ENCODE assay signal across 15 mouse cellular contexts in genomic region chr7:29986101-29986500, GRCm38 (mm10). TPM values are rescaled to one million over a fixed set of nuclear protein-coding genes. Genes with fewer than 3 reads are reported as not detected.
DNase-seq lines count a peak whose midpoint lies in the region; ATAC-seq and TF ChIP-seq lines count a peak whose summit lies in the region.
"Had no signal": no experiment of that assay in that cellular context is flagged by ENCODE, and none has a peak within 500 bp of the region (broad histone marks: within the 10 kb centered on the region; RNA-seq: fewer than 3 reads in every experiment).

No protein-coding gene starts in this region.

- H3K27ac ChIP-seq in heart, embryonic 12.5 days (ENCODE audit: poor library complexity, severe bottlenecking), result no peak overlapping the region; the same call in 1 of the 2 replicates
- no peak overlapping the region; the same call in 1 of the 2 replicates for H3K27ac ChIP-seq in heart, adult 2 months
- H3K27ac ChIP-seq in kidney, embryonic 15.5 days, result no peak overlapping the region
- no peak overlapping the region for H3K27ac ChIP-seq in liver, embryonic 11.5 days (ENCODE audit: low read depth, low read length)
- H3K27ac ChIP-seq in stomach, postnatal 0 days (replicated peaks), result 0 out of 2 replicates have a peak overlapping the region, but pooled peaks have one; percentile 40
- H3K27ac ChIP-seq: hindbrain, embryonic 14.5 days; midbrain, embryonic 10.5 days had no signal

- ATAC-seq in heart, embryonic 12.5 days (ENCODE audit: insufficient number of reproducible peaks, low FRiP score), result no peak
- ATAC-seq in kidney, embryonic 15.5 days (replicated peaks; ENCODE audit: low FRiP score), result no peak
- no peak for ATAC-seq in liver, embryonic 11.5 days (replicated peaks; ENCODE audit: low FRiP score)
- ATAC-seq in stomach, postnatal 0 days (ENCODE audit: low FRiP score, low TSS enrichment), result no peak
- no peak for ATAC-seq in cerebellum, adult (ENCODE audit: insufficient number of reproducible peaks, low FRiP score, low TSS enrichment)
- ATAC-seq: forebrain, embryonic 16.5 days had no signal

- WGBS in heart, embryonic 12.5 days, result 75% methylated on average over 8 of the region's 8 CpGs
- WGBS in heart, adult 2 months, result 66% methylated on average over 8 of the region's 8 CpGs
- 87% methylated on average over 8 of the region's 8 CpGs for WGBS in kidney, embryonic 15.5 days
- WGBS in liver, embryonic 11.5 days, result 86% methylated on average over 8 of the region's 8 CpGs
- WGBS in stomach, postnatal 0 days, result 64% methylated on average over 8 of the region's 8 CpGs
- 78% methylated on average over 8 of the region's 8 CpGs for WGBS in lung, adult 2 months

- H3K9ac ChIP-seq in heart, embryonic 12.5 days, result no peak overlapping the region
- H3K9ac ChIP-seq in heart, adult 2 months (ENCODE audit: low read depth, low read length), result no peak overlapping the region
- no peak overlapping the region for H3K9ac ChIP-seq in kidney, embryonic 15.5 days
- H3K9ac ChIP-seq in liver, embryonic 11.5 days (ENCODE audit: low read depth, low read length), result no peak overlapping the region
- no peak overlapping the region for H3K9ac ChIP-seq in stomach, postnatal 0 days (ENCODE audit: low read length)
- H3K9ac ChIP-seq: hindbrain, embryonic 14.5 days had no signal

- TF ChIP-seq POLR2A in heart, adult 2 months (IDR thresholded peaks at IDR 0.05; ENCODE audit: insufficient read depth, low read depth, low read length), result no peak
- TF ChIP-seq POLR2A in lung, adult 2 months (IDR thresholded peaks at IDR 0.05; ENCODE audit: borderline replicate concordance, extremely low read depth, low read depth, low read length), result no peak

- H3K4me2 ChIP-seq in heart, embryonic 12.5 days, result peak overlapping the region; percentile 36
- H3K4me2 ChIP-seq in kidney, embryonic 15.5 days, result no peak overlapping the region
- peak overlapping the region; percentile 86 for H3K4me2 ChIP-seq in liver, embryonic 11.5 days
- no peak overlapping the region; the same call in 1 of the 2 replicates for H3K4me2 ChIP-seq in stomach, postnatal 0 days (replicated peaks; ENCODE audit: low read depth)
- H3K4me2 ChIP-seq: hindbrain, embryonic 14.5 days had no signal

- H3K36me3 ChIP-seq in heart, embryonic 12.5 days, result peaks cover 46% of the 10 kb centered on the region
- H3K36me3 ChIP-seq in heart, adult 2 months (ENCODE audit: control insufficient read depth, insufficient read depth, low read length), result peaks cover 15% of the 10 kb centered on the region
- peaks cover 48% of the 10 kb centered on the region for H3K36me3 ChIP-seq in kidney, embryonic 15.5 days
- peaks cover 21% of the 10 kb centered on the region for H3K36me3 ChIP-seq in liver, embryonic 11.5 days (ENCODE audit: control insufficient read depth, insufficient read depth, low read length)
- peaks cover 8% of the 10 kb centered on the region; the same call in 1 of the 2 replicates for H3K36me3 ChIP-seq in stomach, postnatal 0 days (ENCODE audit: control insufficient read depth, insufficient read depth, low read length)

- peaks cover 4% of the 10 kb centered on the region for H3K79me2 ChIP-seq in heart, adult 2 months (replicated peaks; ENCODE audit: control insufficient read depth, insufficient read depth, low read length)

- no peaks in the 10 kb centered on the region for H3K9me3 ChIP-seq in heart, embryonic 12.5 days (replicated peaks)
- H3K9me3 ChIP-seq in kidney, embryonic 15.5 days (replicated peaks), result no peaks in the 10 kb centered on the region
- no peaks in the 10 kb centered on the region for H3K9me3 ChIP-seq in liver, embryonic 11.5 days (ENCODE audit: control insufficient read depth, low read length)
- no peaks in the 10 kb centered on the region for H3K9me3 ChIP-seq in stomach, postnatal 0 days (ENCODE audit: control insufficient read depth, low read length)
- H3K9me3 ChIP-seq: G1E; midbrain, embryonic 10.5 days had no signal

- H3K4me1 ChIP-seq in heart, embryonic 12.5 days (replicated peaks), result peaks cover 31% of the 10 kb centered on the region
- peaks cover 5% of the 10 kb centered on the region for H3K4me1 ChIP-seq in heart, adult 2 months (ENCODE audit: control insufficient read depth, insufficient read depth, low read length)
- H3K4me1 ChIP-seq in kidney, embryonic 15.5 days, result peaks cover 27% of the 10 kb centered on the region
- 0 out of 2 replicates have a peak, but pooled peaks cover 5% of the 10 kb centered on the region for H3K4me1 ChIP-seq in liver, embryonic 11.5 days (replicated peaks; ENCODE audit: control insufficient read depth, insufficient read depth, low read length)
- 0 out of 2 replicates have a peak, but pooled peaks cover 3% of the 10 kb centered on the region for H3K4me1 ChIP-seq in stomach, postnatal 0 days (replicated peaks; ENCODE audit: control insufficient read depth, insufficient read depth)
- no peaks in the 10 kb centered on the region for H3K4me1 ChIP-seq in lung, adult 2 months (ENCODE audit: control insufficient read depth, insufficient read depth, low read length)

- no peak overlapping the region for H3K4me3 ChIP-seq in heart, embryonic 12.5 days
- no peak overlapping the region for H3K4me3 ChIP-seq in heart, adult 2 months
- no peak overlapping the region for H3K4me3 ChIP-seq in kidney, embryonic 15.5 days (replicated peaks)
- H3K4me3 ChIP-seq in liver, embryonic 11.5 days (ENCODE audit: low read depth, low read length), result no peak overlapping the region
- no peak overlapping the region for H3K4me3 ChIP-seq in stomach, postnatal 0 days (ENCODE audit: low read depth, low read length)
- no peak overlapping the region for H3K4me3 ChIP-seq in lung, adult 2 months (replicated peaks; ENCODE audit: extremely low read depth, low read depth, low read length)

- no peak for TF ChIP-seq EP300 in heart, adult 2 months (IDR thresholded peaks at IDR 0.05; ENCODE audit: insufficient read depth, low read depth, low read length)
- no peak for TF ChIP-seq EP300 in stomach, postnatal 0 days (optimal IDR thresholded peaks at IDR 0.05)

- TF ChIP-seq CTCF in heart, adult 2 months (IDR thresholded peaks at IDR 0.05), result no peak
- no peak for TF ChIP-seq CTCF in stomach, postnatal 0 days (IDR thresholded peaks at IDR 0.05; ENCODE audit: low read depth)
- TF ChIP-seq CTCF in lung, adult 2 months (IDR thresholded peaks at IDR 0.05; ENCODE audit: insufficient read depth, low read length), result no peak

- intact Hi-C loops in heart, adult 2 months (cut with DNase I), result no loop called here

- no peaks in the 10 kb centered on the region for H3K27me3 ChIP-seq in heart, embryonic 12.5 days (replicated peaks)
- no peaks in the 10 kb centered on the region for H3K27me3 ChIP-seq in heart, adult 2 months (ENCODE audit: control insufficient read depth, insufficient read depth, low read length)
- H3K27me3 ChIP-seq in kidney, embryonic 15.5 days, result no peaks in the 10 kb centered on the region
- no peaks in the 10 kb centered on the region for H3K27me3 ChIP-seq in liver, embryonic 11.5 days (replicated peaks; ENCODE audit: control insufficient read depth, insufficient read depth, low read length)
- no peaks in the 10 kb centered on the region for H3K27me3 ChIP-seq in stomach, postnatal 0 days (ENCODE audit: control insufficient read depth, insufficient read depth, low read length)

- DNase-seq in heart, adult 2 months, result no peak
- peak; percentile 69 for DNase-seq in kidney, adult 9 months
- no peak for DNase-seq in liver, embryonic 11.5 days (ENCODE audit: low spot score)
- DNase-seq in stomach, postnatal 0 days (ENCODE audit: low spot score), result peak; percentile 41
- no peak for DNase-seq in lung, adult 2 months
- DNase-seq: adrenal gland, postnatal 14 days; lung, postnatal 14 days; thymus, adult 18-20 months had no signal

RNA-seq across cellular contexts. Expression of gene Zfp568, which starts 2.3 kb away (rescaled TPM):
- 35.4 and 36.7 TPM in 2 replicates for polyA plus RNA-seq in heart, embryonic 12.5 days (2016; fragmentation: Nextera tagmentation; extraction: Ambion mirVana)
- 10 to 100 TPM; 19.6 to 28.1 TPM for total RNA-seq in heart, adult 2 months (2021)
- 5.6 and 12.5 TPM in 2 replicates for polyA plus RNA-seq in heart, adult 2 months (2012; rRNA removed)
- 17.7 and 19.5 TPM in 2 replicates for polyA plus RNA-seq in kidney, embryonic 15.5 days (2015; fragmentation: Nextera tagmentation; extraction: Ambion mirVana)
- 23.6 and 25.3 TPM in 2 replicates for polyA plus RNA-seq in liver, embryonic 11.5 days (2014; fragmentation: Nextera tagmentation; extraction: Ambion mirVana)
- polyA plus RNA-seq in stomach, postnatal 0 days (2015; fragmentation: Nextera tagmentation; extraction: Ambion mirVana), result 3.7 and 5.3 TPM in 2 replicates
- polyA plus RNA-seq in lung, adult 2 months (2012; rRNA removed), result 5.1 and 6.1 TPM in 2 replicates

RNA-seq across cellular contexts. Expression of gene Zfp74, which starts 32.2 kb away (rescaled TPM):
- 8.4 and 9.9 TPM in 2 replicates for polyA plus RNA-seq in heart, embryonic 12.5 days (2016; fragmentation: Nextera tagmentation; extraction: Ambion mirVana)
- total RNA-seq in heart, adult 2 months (2021), result 1 to 10 TPM; 6.2 to 6.8 TPM
- polyA plus RNA-seq in heart, adult 2 months (2012; rRNA removed), result 2.5 and 5.9 TPM in 2 replicates
- polyA plus RNA-seq in kidney, embryonic 15.5 days (2015; fragmentation: Nextera tagmentation; extraction: Ambion mirVana), result 12.0 and 12.2 TPM in 2 replicates
- 6.7 and 7.0 TPM in 2 replicates for polyA plus RNA-seq in liver, embryonic 11.5 days (2014; fragmentation: Nextera tagmentation; extraction: Ambion mirVana)
- polyA plus RNA-seq in stomach, postnatal 0 days (2015; fragmentation: Nextera tagmentation; extraction: Ambion mirVana), result 2.8 and 3.1 TPM in 2 replicates
- polyA plus RNA-seq in lung, adult 2 months (2012; rRNA removed), result 7.9 and 8.3 TPM in 2 replicates

Comparison
In these comparisons a context has a peak if more than half of its experiments do, and no peak if none do; other contexts are left out.
1. H3K4me2 ChIP-seq: peak in heart, embryonic 12.5 days (single experiment) and liver, embryonic 11.5 days (single experiment); none in kidney, embryonic 15.5 days (single experiment) and stomach, postnatal 0 days (single experiment).
2. DNase-seq: peak in kidney, adult 9 months (single experiment) and stomach, postnatal 0 days (single experiment); none in heart, adult 2 months (0 of 2), liver, embryonic 11.5 days (single experiment) and lung, adult 2 months (single experiment).